In genomic region chr10:76253536-76253935, GRCm38 (mm10) we compare ENCODE assay signal across 9 mouse cellular contexts. TPM values are rescaled to one million over a fixed set of nuclear protein-coding genes. Genes with fewer than 3 reads are reported as not detected.
A peak's percentile ranks its signal among the peaks of the same experiment; 100 is the strongest.
DNase-seq lines count a peak whose midpoint lies in the region; TF ChIP-seq lines count a peak whose summit lies in the region.
"Had no signal": no experiment of that assay in that cellular context is flagged by ENCODE, and none has a peak within 500 bp of the region (broad histone marks: within the 10 kb centered on the region; RNA-seq: fewer than 3 reads in every experiment).

Gene S100b, plus strand, starts transcription at chr10:76253853.

- 0 out of 2 replicates have a peak, but pooled peaks cover 2% of the 10 kb centered on the region for H3K4me1 ChIP-seq in olfactory bulb, adult 2 months (ENCODE audit: control insufficient read depth, insufficient read depth, low read length)

- 0 out of 2 replicates have a peak within 1 kb of the TSS, but pooled peaks have one; percentile 14 for H3K27ac ChIP-seq in olfactory bulb, adult 2 months (ENCODE audit: insufficient read depth, low read depth, low read length)

- peak; percentile 91 for DNase-seq in heart, adult 11 months
- DNase-seq in heart, postnatal 25 days (ENCODE audit: low spot score) = no peak
- peak; percentile 45 for DNase-seq in urinary bladder, postnatal 14 days (ENCODE audit: low spot score)
- DNase-seq in urinary bladder, postnatal 10 days (ENCODE audit: low spot score) = no peak
- peak; percentile 38 to 59 for DNase-seq in layer of hippocampus, adult 8-10 months (ENCODE audit: low spot score in 2 of 2)
- DNase-seq in embryo, embryonic 9.5 days (ENCODE audit: extremely low spot score) = no peak
- DNase-seq in thymus, adult 18-20 months = no peak

- WGBS in olfactory bulb, adult 2 months = 21% methylated on average over 4 of the region's 4 CpGs

- intact Hi-C loops in heart, postnatal 25 days (cut with DNase I) = no loop called here

- no peak for TF ChIP-seq POLR2A in olfactory bulb, adult 2 months (IDR thresholded peaks at IDR 0.05; ENCODE audit: insufficient read depth, low read depth, low read length)

- peak within 1 kb of the TSS; percentile 5; the same call in 1 of the 2 replicates for H3K4me3 ChIP-seq in olfactory bulb, adult 2 months (ENCODE audit: insufficient read depth, low read depth, low read length)

- TF ChIP-seq CTCF in olfactory bulb, adult 2 months (IDR thresholded peaks at IDR 0.05; ENCODE audit: insufficient read depth, low read depth, low read length) = no peak

RNA-seq across cellular contexts. Expression of gene S100b, which starts in this region (rescaled TPM):
- 1 to 10 TPM; 1.5 to 1.6 TPM for total RNA-seq in heart, postnatal 25 days (2021)
- 100 to 1,000 TPM; 146 to 207 (median 176) TPM for total RNA-seq in layer of hippocampus, adult 8-10 months (2022)
- 277 TPM in 1 of 2 replicates, not detected in the other for polyA plus RNA-seq in olfactory bulb, adult 2 months (2012; ENCODE audit: insufficient read depth, insufficient read length, low replicate concordance, missing spikeins)
- total RNA-seq: G1E had no signal
- polyA plus RNA-seq: G1E had no signal

Comparison
In these comparisons a context has a peak if more than half of its experiments do, and no peak if none do; other contexts are left out.
1. RNA of gene S100b (total RNA-seq): 146 to 207 TPM in layer of hippocampus, adult 8-10 months; 1.5 to 1.6 TPM in heart, postnatal 25 days; every median in the first group is over 10 times any median in the second.
2. DNase-seq: peak in heart, adult 11 months (single experiment), urinary bladder, postnatal 14 days (single experiment) and layer of hippocampus, adult 8-10 months (2 of 2); none in heart, postnatal 25 days (single experiment), urinary bladder, postnatal 10 days (single experiment), embryo, embryonic 9.5 days (single experiment) and thymus, adult 18-20 months (0 of 2).